Mouse (Mus musculus): ENCODE results near the gene Slc41a3.

DNA sequence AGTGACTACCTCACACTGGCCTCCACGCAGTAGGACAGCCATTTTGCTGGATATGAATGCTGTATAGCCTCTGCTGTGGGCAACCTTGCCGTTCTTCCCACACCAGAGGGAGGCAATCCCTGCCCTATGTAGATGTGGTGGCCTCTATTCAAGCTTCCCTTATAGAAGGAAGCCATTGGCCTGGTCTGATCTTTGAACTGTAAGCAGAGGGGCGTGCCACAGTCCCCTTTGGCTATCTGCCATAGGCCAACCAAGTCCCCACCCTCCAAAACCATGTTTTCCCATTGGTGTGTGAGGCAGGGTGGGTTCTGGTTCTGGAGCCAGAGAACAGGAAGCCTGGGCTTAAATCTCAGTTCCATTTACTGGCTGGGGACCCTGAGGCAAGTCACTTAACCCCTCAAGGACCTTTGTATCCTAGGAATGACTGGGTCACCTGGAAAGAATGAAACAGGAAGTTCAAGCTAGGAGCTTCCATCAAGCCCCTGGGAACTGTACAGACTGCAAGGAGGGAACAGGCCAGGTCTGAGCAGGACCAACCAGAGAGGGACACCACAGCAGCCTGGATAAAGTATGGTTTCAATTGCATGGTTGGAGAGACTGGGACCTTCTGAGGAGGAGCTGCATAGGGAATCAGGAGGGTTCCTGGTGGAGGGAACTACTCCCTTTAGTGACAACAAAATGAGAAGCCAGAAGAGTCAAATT is 79.5 kb downstream of the Slc41a3 start:
- no peak for TF ChIP-seq GATA1 (IDR thresholded peaks at IDR 0.05; ENCODE audit: borderline replicate concordance, low read length)
- TF ChIP-seq CTCF (IDR thresholded peaks at IDR 0.05; ENCODE audit: low read depth, low read length) = no peak
- no peak for TF ChIP-seq GATA2 (IDR thresholded peaks at IDR 0.05; ENCODE audit: borderline replicate concordance, low read depth, low read length)
- TF ChIP-seq POLR2AphosphoS5 (IDR thresholded peaks at IDR 0.05; ENCODE audit: insufficient replicate concordance, low read depth, low read length) = no peak
